Comparison of ENCODE assay signal across 17 mouse cellular contexts in genomic region chr3:51092079-51093028, GRCm38 (mm10).
DNase-seq lines count a peak whose midpoint lies in the region; ATAC-seq and TF ChIP-seq lines count a peak whose summit lies in the region.
"Had no signal": no experiment of that assay in that cellular context is flagged by ENCODE, and none has a peak within 500 bp of the region (broad histone marks: within the 10 kb centered on the region; RNA-seq: fewer than 3 reads in every experiment).

No protein-coding gene starts in this region.

- 45% methylated on average over 12 of the region's 12 CpGs for WGBS in lung, embryonic 14.5 days

- no peaks in the 10 kb centered on the region for H3K9me3 ChIP-seq in lung, embryonic 14.5 days (ENCODE audit: low read depth, low read length)
- H3K9me3 ChIP-seq: embryonic facial prominence, embryonic 13.5 days; hindbrain, embryonic 10.5 days; limb, embryonic 13.5 days had no signal

- peaks cover 8% of the 10 kb centered on the region; the same call in 1 of the 2 replicates for H3K4me1 ChIP-seq in lung, embryonic 14.5 days (ENCODE audit: insufficient read depth)

- H3K27ac ChIP-seq in lung, embryonic 14.5 days (ENCODE audit: low read depth): no peak overlapping the region
- H3K27ac ChIP-seq: embryonic facial prominence, embryonic 13.5 days; gastrocnemius, adult 2 months; hindbrain, embryonic 10.5 days; limb, embryonic 13.5 days; liver, embryonic 14.5 days had no signal

- no peak overlapping the region for H3K4me2 ChIP-seq in lung, embryonic 14.5 days
- H3K4me2 ChIP-seq: embryonic facial prominence, embryonic 13.5 days; limb, embryonic 13.5 days had no signal

- TF ChIP-seq CTCF in lung, embryonic 14.5 days (IDR thresholded peaks at IDR 0.05; ENCODE audit: low read depth): no peak

- no peak overlapping the region for H3K9ac ChIP-seq in lung, embryonic 14.5 days
- H3K9ac ChIP-seq: embryonic facial prominence, embryonic 13.5 days; limb, embryonic 13.5 days; liver, embryonic 14.5 days had no signal

- no peaks in the 10 kb centered on the region for H3K27me3 ChIP-seq in lung, embryonic 14.5 days (ENCODE audit: insufficient read depth, low read length)
- H3K27me3 ChIP-seq: embryonic facial prominence, embryonic 13.5 days; limb, embryonic 13.5 days had no signal

- peak; percentile 75 for ATAC-seq in lung, embryonic 14.5 days (ENCODE audit: insufficient read depth)
- no peak for ATAC-seq in inflammation-experienced regulatory T-cells, adult 6 months
- no peak for ATAC-seq in megakaryocyte progenitor cell, adult 5-6 weeks (replicated peaks; ENCODE audit: poor library complexity)
- ATAC-seq: forebrain, embryonic 16.5 days had no signal

- H3K36me3 ChIP-seq in lung, embryonic 14.5 days (ENCODE audit: insufficient read depth): no peaks in the 10 kb centered on the region
- H3K36me3 ChIP-seq: embryonic facial prominence, embryonic 13.5 days; hindbrain, embryonic 10.5 days; limb, embryonic 13.5 days had no signal

- no peak overlapping the region for H3K4me3 ChIP-seq in lung, embryonic 14.5 days (ENCODE audit: low read depth, low read length)
- H3K4me3 ChIP-seq: embryonic facial prominence, embryonic 13.5 days; gastrocnemius, adult 2 months; hindbrain, embryonic 10.5 days; limb, embryonic 13.5 days had no signal

- peak; percentile 24 to 35 for DNase-seq in adrenal gland, postnatal 36 days
- DNase-seq in adrenal gland, postnatal 4 days (ENCODE audit: low spot score in 2 of 2): no peak
- peak; percentile 46 for DNase-seq in lung, embryonic 14.5 days
- DNase-seq in lung, postnatal 10 days: no peak
- DNase-seq in 3T3-L1 (ENCODE audit: low read depth, low spot score): peak; percentile 98
- DNase-seq in brain, adult 2 months (ENCODE audit: low read depth, low spot score): peak; percentile 48
- DNase-seq: cerebellum, adult 9-10 months; gastrocnemius, adult 2 months; layer of hippocampus, adult 9-11 months; midbrain, embryonic 14.5 days had no signal

Comparison
In these comparisons a context has a peak if more than half of its experiments do, and no peak if none do; other contexts are left out.
1. DNase-seq: peak in adrenal gland, postnatal 36 days (2 of 2), lung, embryonic 14.5 days (single experiment), 3T3-L1 (single experiment) and brain, adult 2 months (single experiment); none in adrenal gland, postnatal 4 days (0 of 2) and lung, postnatal 10 days (single experiment).